Mouse (Mus musculus) splenic B cell, adult 2 months (primary cell): ENCODE data around the gene Adtrp.

Source experiments
- DNase-seq: peaks from one replicate; pipeline ENCODE4 v3.0.0-alpha.2; 2011; ENCODE audit warnings: low read depth, low spot score
- H3K27me3 ChIP-seq: 2 replicates; pipeline ENCODE4 v1.6.1; 2012; ENCODE audit warnings: mild to moderate bottlenecking, low read length, moderate library complexity, mixed read lengths; ENCODE audit not compliant: control insufficient read depth, poor library complexity, insufficient read depth, severe bottlenecking
- H3K36me3 ChIP-seq: 2 replicates; pipeline ENCODE4 v1.6.1; 2012; ENCODE audit warnings: mild to moderate bottlenecking, low read length, moderate library complexity, mixed read lengths; ENCODE audit not compliant: control insufficient read depth, poor library complexity, insufficient read depth, severe bottlenecking

Adtrp gene

GRCm38 (mm10) chr13:41817583-41817982 is 29.9 kb downstream of the Adtrp start:
- no peak for DNase-seq
- no peaks in the 10 kb centered on the region for H3K36me3 ChIP-seq
- no peaks in the 10 kb centered on the region for H3K27me3 ChIP-seq

GRCm38 (mm10) chr13:41816643-41817042 is 30.8 kb downstream of the Adtrp start:
- DNase-seq, result no peak
- Histone ChIP-seq H3K27me3 (no peaks in the 10 kb centered on the region), H3K36me3 (no peaks in the 10 kb centered on the region)

- DNase-seq, result no peak
- H3K36me3 ChIP-seq, result no peaks in the 10 kb centered on the region
- no peaks in the 10 kb centered on the region for H3K27me3 ChIP-seq
These were observed 36.7 kb downstream of the Adtrp start for GRCm38 (mm10) chr13:41810776-41811175.

- H3K27me3 ChIP-seq, result no peaks in the 10 kb centered on the region
- no peaks in the 10 kb centered on the region for H3K36me3 ChIP-seq
- no peak for DNase-seq
These were observed 39.7 kb downstream of the Adtrp start for GRCm38 (mm10) chr13:41807815-41808214.

GRCm38 (mm10) chr13:41807300-41807699 is 40.2 kb downstream of the Adtrp start:
- no peaks in the 10 kb centered on the region for H3K36me3 ChIP-seq
- H3K27me3 ChIP-seq, result no peaks in the 10 kb centered on the region
- no peak for DNase-seq

- Histone ChIP-seq H3K36me3 (no peaks in the 10 kb centered on the region), H3K27me3 (no peaks in the 10 kb centered on the region)
- no peak for DNase-seq
These were observed 42.2 kb downstream of the Adtrp start for GRCm38 (mm10) chr13:41805138-41805820.

GRCm38 (mm10) chr13:41803656-41804265 is 43.7 kb downstream of the Adtrp start:
- peak; percentile 89 for DNase-seq
- H3K27me3 ChIP-seq, result no peaks in the 10 kb centered on the region
- H3K36me3 ChIP-seq, result no peaks in the 10 kb centered on the region

GRCm38 (mm10) chr13:41801177-41801636 is 46.3 kb downstream of the Adtrp start:
- DNase-seq, result peak; percentile 64
- no peaks in the 10 kb centered on the region for H3K36me3 ChIP-seq
- H3K27me3 ChIP-seq, result no peaks in the 10 kb centered on the region

- no peaks in the 10 kb centered on the region; the same call in 1 of the 2 replicates for H3K27me3 ChIP-seq
- no peaks in the 10 kb centered on the region for H3K36me3 ChIP-seq
- DNase-seq, result no peak
These were observed 54.6 kb downstream of the Adtrp start for GRCm38 (mm10) chr13:41792849-41793248.

GRCm38 (mm10) chr13:41787863-41788536 is 59.5 kb downstream of the Adtrp start:
- no peaks in the 10 kb centered on the region for H3K27me3 ChIP-seq
- H3K36me3 ChIP-seq, result no peaks in the 10 kb centered on the region
- peak; percentile 58 for DNase-seq

- no peaks in the 10 kb centered on the region for H3K36me3 ChIP-seq
- no peak for DNase-seq
- no peaks in the 10 kb centered on the region for H3K27me3 ChIP-seq
These were observed 60.8 kb downstream of the Adtrp start for GRCm38 (mm10) chr13:41786640-41787039.

GRCm38 (mm10) chr13:41784889-41785701 is 62.4 kb downstream of the Adtrp start:
- DNase-seq, result peak; percentile 30
- Histone ChIP-seq H3K27me3 (no peaks in the 10 kb centered on the region), H3K36me3 (no peaks in the 10 kb centered on the region)

GRCm38 (mm10) chr13:41780296-41780695 is 67.2 kb downstream of the Adtrp start:
- no peak for DNase-seq
- no peaks in the 10 kb centered on the region for H3K27me3 ChIP-seq
- H3K36me3 ChIP-seq, result no peaks in the 10 kb centered on the region

- Histone ChIP-seq H3K36me3 (no peaks in the 10 kb centered on the region), H3K27me3 (no peaks in the 10 kb centered on the region)
- no peak for DNase-seq
These were observed 67.8 kb downstream of the Adtrp start for GRCm38 (mm10) chr13:41779603-41780180.
